Mouse (Mus musculus): ENCODE data around the gene Col1a1.

The Col1a1 gene

GRCm38 (mm10) chr11:94976199-94976598 lies 40.2 kb downstream of the Col1a1 start, which contains the start of gene Sgca:
Gene Sgca, minus strand, starts transcription at chr11:94976327.
- DNase-seq (ENCODE audit: low spot score in 2 of 2) = no peak

- no peak for DNase-seq (ENCODE audit: low spot score in 2 of 2)
These were observed 42.3 kb downstream of the Col1a1 start for GRCm38 (mm10) chr11:94978178-94978915.

- peak; percentile 94 to 98 for DNase-seq (ENCODE audit: low spot score in 2 of 2)
These were observed 42.9 kb downstream of the Col1a1 start for GRCm38 (mm10) chr11:94978947-94979346.

- DNase-seq (ENCODE audit: low spot score in 2 of 2) = no peak
These were observed 43.6 kb downstream of the Col1a1 start for GRCm38 (mm10) chr11:94979462-94980179.

GRCm38 (mm10) chr11:94985140-94985539 lies 49.1 kb downstream of the Col1a1 start:
- DNase-seq (ENCODE audit: low spot score in 2 of 2) = no peak

GRCm38 (mm10) chr11:94985822-94986221 lies 49.8 kb downstream of the Col1a1 start:
- DNase-seq (ENCODE audit: low spot score in 2 of 2) = no peak

- no peak for DNase-seq (ENCODE audit: low spot score in 2 of 2)
These were observed 50.4 kb downstream of the Col1a1 start for GRCm38 (mm10) chr11:94986435-94986834.

- DNase-seq (ENCODE audit: low spot score in 2 of 2) = no peak
These were observed 51.3 kb downstream of the Col1a1 start for GRCm38 (mm10) chr11:94987341-94987740.

GRCm38 (mm10) chr11:94987851-94988250 lies 51.8 kb downstream of the Col1a1 start:
- no peak for DNase-seq (ENCODE audit: low spot score in 2 of 2)

- DNase-seq (ENCODE audit: low spot score in 2 of 2) = no peak
These were observed 52.9 kb downstream of the Col1a1 start for GRCm38 (mm10) chr11:94988780-94989561.

- DNase-seq (ENCODE audit: low spot score in 2 of 2) = peak in 1 of 2 experiments; percentile 75
These were observed 53.6 kb downstream of the Col1a1 start for GRCm38 (mm10) chr11:94989562-94990017.

- DNase-seq (ENCODE audit: low spot score in 2 of 2) = no peak
These were observed 54.2 kb downstream of the Col1a1 start for GRCm38 (mm10) chr11:94990102-94990748.

- peak; percentile 89 to 94 for DNase-seq (ENCODE audit: low spot score in 2 of 2)
These were observed 54.9 kb downstream of the Col1a1 start, which contains the start of gene Ppp1r9b for GRCm38 (mm10) chr11:94990749-94991577. Gene Ppp1r9b, plus strand, starts transcription at chr11:94991035.

- DNase-seq (ENCODE audit: low spot score in 2 of 2) = no peak
These were observed 55.8 kb downstream of the Col1a1 start for GRCm38 (mm10) chr11:94991641-94992479.

- no peak for DNase-seq (ENCODE audit: low spot score in 2 of 2)
These were observed 56.4 kb downstream of the Col1a1 start for GRCm38 (mm10) chr11:94992480-94992753.

- DNase-seq (ENCODE audit: low spot score in 2 of 2) = no peak
These were observed 57.0 kb downstream of the Col1a1 start for GRCm38 (mm10) chr11:94992754-94993606.

GRCm38 (mm10) chr11:94994208-94994814 lies 58.3 kb downstream of the Col1a1 start:
- DNase-seq (ENCODE audit: low spot score in 2 of 2) = no peak

- DNase-seq (ENCODE audit: low spot score in 2 of 2) = no peak
These were observed 59.1 kb downstream of the Col1a1 start for GRCm38 (mm10) chr11:94994947-94995772.
